Mouse (Mus musculus): Measurements from ENCODE around the gene Olfr479. TPM values are rescaled to one million over a fixed set of nuclear protein-coding genes. Genes with fewer than 3 reads are reported as not detected.

Gene Olfr479
- not detected for total RNA-seq (2023)

GRCm38 (mm10) chr7:108050393-108050792 is at the start of gene Olfr479:
Olfr479 (plus strand) TSS chr7:108050693.

GRCm38 (mm10) chr7:108033889-108034288 is 16.6 kb upstream of the Olfr479 start, which contains the start of gene Olfr478:
Olfr478 (minus strand) TSS chr7:108033989.

GRCm38 (mm10) chr7:108067246-108067645 is 16.8 kb downstream of the Olfr479 start, which contains the start of gene Olfr480:
Olfr480 (minus strand) TSS chr7:108067346.

GRCm38 (mm10) chr7:108079555-108079954 is 29.1 kb downstream of the Olfr479 start, which contains the start of gene Olfr481:
Olfr481 (plus strand) TSS chr7:108079855.

GRCm38 (mm10) chr7:108097486-108097885 is 47.0 kb downstream of the Olfr479 start, which contains the start of gene Olfr482:
Olfr482 (minus strand) TSS chr7:108097586.

GRCm38 (mm10) chr7:108100549-108100948 is 50.1 kb downstream of the Olfr479 start, which contains the start of gene Olfr483:
Olfr483 (plus strand) TSS chr7:108100849.

Other genes starting within 250 kb of the Olfr479 start
- not detected for gene Ovch2, start 249.5 kb upstream of the Olfr479 start, total RNA-seq (2023)
- gene Olfr467, start 238.4 kb upstream of the Olfr479 start, total RNA-seq (2023): not detected
- not detected for gene Olfr469, start 225.2 kb upstream of the Olfr479 start, total RNA-seq (2023)
- not detected for gene Olfr470, start 203.2 kb upstream of the Olfr479 start, total RNA-seq (2023)
- gene Olfr472, start 152.8 kb upstream of the Olfr479 start, total RNA-seq (2023): under 1 TPM in 1 of 2 experiments, not detected in 1; 0.17 TPM
- gene Olfr473, start 120.2 kb upstream of the Olfr479 start, total RNA-seq (2023): not detected
- not detected for gene Olfr474, start 96.0 kb upstream of the Olfr479 start, total RNA-seq (2023)
- gene Olfr476, start 85.9 kb upstream of the Olfr479 start, total RNA-seq (2023): not detected
- gene Olfr477, start 64.0 kb upstream of the Olfr479 start, total RNA-seq (2023): not detected
- not detected for gene Olfr478, start 16.7 kb upstream of the Olfr479 start, total RNA-seq (2023)
- gene Olfr480, start 16.7 kb downstream of the Olfr479 start, total RNA-seq (2023): not detected
- gene Olfr481, start 29.2 kb downstream of the Olfr479 start, total RNA-seq (2023): not detected
- 1 to 10 TPM; 1.8 to 2.3 TPM for gene Olfr482, start 46.9 kb downstream of the Olfr479 start, total RNA-seq (2023)
- not detected for gene Olfr483, start 50.2 kb downstream of the Olfr479 start, total RNA-seq (2023)
- gene Olfr484, start 76.8 kb downstream of the Olfr479 start, total RNA-seq (2023): not detected
- gene Olfr485, start 109.2 kb downstream of the Olfr479 start, total RNA-seq (2023): not detected
- not detected for gene Olfr486, start 122.0 kb downstream of the Olfr479 start, total RNA-seq (2023)
- gene Olfr487, start 163.9 kb downstream of the Olfr479 start, total RNA-seq (2023): not detected
- not detected for gene Olfr488, start 207.7 kb downstream of the Olfr479 start, total RNA-seq (2023)
- not detected for gene Olfr490, start 238.2 kb downstream of the Olfr479 start, total RNA-seq (2023)

All from T-cell, adult 66 days (primary cell).